ENCODE assay signal across 8 mouse cellular contexts in the genomic region with DNA sequence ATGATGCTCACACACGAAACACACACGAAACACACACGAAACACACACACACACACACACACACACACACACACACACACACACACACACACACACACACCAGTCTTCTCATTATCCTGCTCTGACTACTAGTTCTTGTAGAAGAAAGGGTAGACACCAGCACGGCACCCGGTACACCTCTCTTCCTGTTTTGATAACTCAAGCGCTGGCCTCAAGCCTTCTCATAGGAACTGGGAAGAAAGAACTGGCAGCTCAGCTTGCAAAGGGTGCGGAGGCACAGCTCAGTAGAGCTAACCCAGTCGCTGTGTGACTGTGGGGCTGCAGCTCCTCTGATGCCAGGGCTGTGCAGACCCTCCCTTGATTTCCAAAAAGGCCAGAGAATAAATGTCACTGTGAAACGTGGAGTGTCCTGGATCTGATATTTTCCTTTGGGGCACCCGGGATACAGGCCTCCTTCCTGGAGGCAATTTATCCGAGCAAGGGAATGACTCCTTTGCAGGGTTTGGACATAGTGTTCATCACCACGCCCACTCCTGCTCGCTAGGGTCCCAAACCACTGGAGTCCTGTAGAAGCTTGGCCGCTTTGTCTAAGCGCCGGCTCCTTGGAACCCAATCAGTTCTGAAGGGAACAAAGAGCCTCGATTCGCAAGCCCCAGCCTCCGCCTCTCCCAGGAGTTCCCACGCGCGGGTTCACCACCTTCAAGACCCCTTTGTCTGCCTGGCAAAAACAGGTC. TPM values are rescaled to one million over a fixed set of nuclear protein-coding genes. Genes with fewer than 3 reads are reported as not detected.
A peak's percentile ranks its signal among the peaks of the same experiment; 100 is the strongest.
DNase-seq lines count a peak whose midpoint lies in the region; ATAC-seq lines count a peak whose summit lies in the region.

No protein-coding gene starts in this region.

- no peaks in the 10 kb centered on the region for H3K36me3 ChIP-seq in heart, embryonic 12.5 days

- H3K4me2 ChIP-seq in heart, embryonic 12.5 days: peak overlapping the region; percentile 92

- peak; percentile 21 for DNase-seq in layer of hippocampus, adult 11-12 months (ENCODE audit: low spot score)
- DNase-seq in layer of hippocampus, adult 9-10 months (ENCODE audit: low spot score): no peak
- DNase-seq in layer of hippocampus, postnatal 10 days (ENCODE audit: low spot score in 2 of 2): peak; percentile 14 to 30
- DNase-seq in spleen, adult 18-20 months: peak; percentile 46 to 55
- no peak for DNase-seq in ovary, adult 18-20 months (ENCODE audit: low spot score)

- peaks cover 19% of the 10 kb centered on the region for H3K4me1 ChIP-seq in heart, embryonic 12.5 days (replicated peaks)

- peak; percentile 13 for ATAC-seq in common myeloid progenitor, adult 5-6 weeks (replicated peaks; ENCODE audit: low read depth, poor library complexity, severe bottlenecking)
- ATAC-seq in heart, embryonic 12.5 days (ENCODE audit: insufficient number of reproducible peaks, low FRiP score): no peak
- ATAC-seq in megakaryocyte-erythroid progenitor cell, adult 5-6 weeks (replicated peaks; ENCODE audit: low FRiP score, low TSS enrichment, poor library complexity, severe bottlenecking): peak; percentile 27; the same call in 1 of the 2 replicates

- no peak overlapping the region for H3K27ac ChIP-seq in heart, embryonic 12.5 days (ENCODE audit: poor library complexity, severe bottlenecking)

- WGBS in heart, embryonic 12.5 days: 18% methylated on average over 22 of the region's 22 CpGs

- no peak overlapping the region for H3K9ac ChIP-seq in heart, embryonic 12.5 days

- peak overlapping the region; percentile 53; the same call in 1 of the 2 replicates for H3K4me3 ChIP-seq in heart, embryonic 12.5 days

- H3K27me3 ChIP-seq in heart, embryonic 12.5 days (replicated peaks): peaks cover 24% of the 10 kb centered on the region

- H3K9me3 ChIP-seq in heart, embryonic 12.5 days (replicated peaks): no peaks in the 10 kb centered on the region

RNA-seq across cellular contexts. Expression of a gene that starts 2.2 kb away (rescaled TPM):
- 91.4 and 93.3 TPM in 2 replicates for total RNA-seq in common myeloid progenitor, adult 5-6 weeks (2017)
- 0.68 and 1.0 TPM in 2 replicates for polyA plus RNA-seq in heart, embryonic 12.5 days (2016; fragmentation: Nextera tagmentation; extraction: Ambion mirVana)
- 10 to 100 TPM; 17.2 TPM for total RNA-seq in layer of hippocampus, postnatal 10 days (2021)
- total RNA-seq in megakaryocyte-erythroid progenitor cell, adult 5-6 weeks (2014; fragmentation: Nextera tagmentation): 5.3 and 5.5 TPM in 2 replicates
- 10.1 and 12.1 TPM in 2 replicates for total RNA-seq in megakaryocyte-erythroid progenitor cell, adult 5-6 weeks (2017)

Comparison
In these comparisons a context has a peak if more than half of its experiments do, and no peak if none do; other contexts are left out.
1. DNase-seq: peak in layer of hippocampus, adult 11-12 months (single experiment), layer of hippocampus, postnatal 10 days (2 of 2) and spleen, adult 18-20 months (2 of 2); none in layer of hippocampus, adult 9-10 months (single experiment) and ovary, adult 18-20 months (single experiment).